Mouse (Mus musculus): ENCODE data around the gene Map2k7. TPM values are rescaled to one million over a fixed set of nuclear protein-coding genes. Genes with fewer than 3 reads are reported as not detected.

Gene Map2k7
- total RNA-seq (2021), result 100 to 1,000 TPM in 1 of 2 experiments, 10 to 100 TPM in 1; 91.3 to 116 TPM

DNA sequence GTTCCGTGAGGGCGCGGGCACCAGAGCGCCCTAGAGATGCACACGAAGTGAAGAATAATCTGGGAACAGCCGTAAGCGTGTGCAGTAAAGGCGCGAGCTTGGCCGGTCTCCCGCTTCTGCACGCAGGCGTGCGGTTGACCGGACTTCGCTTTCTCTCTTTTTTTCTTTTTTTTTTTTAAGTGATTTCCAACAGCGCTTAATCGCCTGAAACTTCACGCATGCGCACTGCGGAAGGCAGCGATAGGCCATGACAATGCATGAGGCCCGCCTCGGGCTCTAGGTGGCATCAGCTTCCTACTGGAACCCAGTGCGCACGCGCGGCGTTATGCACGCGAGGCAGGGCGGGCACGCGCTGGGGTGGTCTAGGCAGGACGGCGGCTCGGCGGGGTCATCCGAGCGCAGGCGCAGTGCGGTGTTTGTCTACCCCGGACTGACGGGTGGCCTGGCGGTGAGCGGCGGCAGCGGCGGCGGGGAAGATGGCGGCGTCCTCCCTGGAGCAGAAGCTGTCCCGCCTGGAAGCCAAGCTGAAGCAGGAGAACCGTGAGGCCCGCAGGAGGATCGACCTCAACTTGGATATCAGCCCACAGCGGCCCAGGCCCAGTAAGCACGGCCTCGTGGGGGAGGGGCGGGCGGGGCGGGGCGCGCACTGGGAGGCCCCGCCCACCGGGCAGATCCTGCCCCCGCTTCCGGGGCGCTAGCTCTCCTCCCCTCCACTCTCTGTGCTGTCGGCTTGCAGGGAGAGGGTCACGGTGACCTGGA lies at the start of gene Map2k7, which contains the start of gene Gm49320:
Gene Map2k7, plus strand, starts transcription at position 307 of the 759 bp plus-strand sequence.
Gene Gm49320, plus strand, starts transcription at position 432 of the 759 bp plus-strand sequence.
- peak; percentile 100 for DNase-seq

DNA sequence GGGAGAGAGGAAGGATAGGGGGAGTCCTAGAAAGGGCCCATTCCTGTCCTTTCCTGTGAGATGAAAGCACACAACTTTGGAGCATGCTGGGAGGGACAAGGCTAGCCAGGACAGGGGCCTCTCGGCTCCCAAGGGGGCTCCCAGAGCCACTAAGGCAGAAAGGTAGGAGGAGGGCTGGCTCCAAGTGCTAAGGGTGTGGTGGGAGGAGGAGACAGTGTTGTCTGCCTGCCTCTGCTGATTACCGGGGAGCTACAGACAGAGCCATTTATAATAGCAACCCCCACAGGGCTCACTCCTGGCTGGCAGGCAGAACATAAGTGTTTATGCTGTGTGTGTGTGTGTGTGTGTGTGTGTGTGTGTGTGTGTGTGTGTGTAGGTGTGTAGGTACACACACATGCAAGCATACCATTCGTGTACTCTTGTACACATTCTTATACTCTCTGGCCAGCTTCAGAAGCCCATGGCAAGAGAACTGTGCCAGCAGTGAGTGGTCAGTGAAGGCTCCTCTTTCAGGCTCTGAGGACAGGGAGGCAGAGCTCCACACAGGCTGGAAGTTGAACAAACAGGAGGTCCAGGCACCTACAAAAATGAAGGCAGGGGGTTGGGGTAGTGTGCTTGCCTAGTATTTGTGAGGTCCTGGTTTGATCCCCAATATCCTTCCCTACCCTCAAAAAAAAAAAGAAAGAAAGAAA lies 49.4 kb upstream of the Map2k7 start:
- no peak for DNase-seq

DNA sequence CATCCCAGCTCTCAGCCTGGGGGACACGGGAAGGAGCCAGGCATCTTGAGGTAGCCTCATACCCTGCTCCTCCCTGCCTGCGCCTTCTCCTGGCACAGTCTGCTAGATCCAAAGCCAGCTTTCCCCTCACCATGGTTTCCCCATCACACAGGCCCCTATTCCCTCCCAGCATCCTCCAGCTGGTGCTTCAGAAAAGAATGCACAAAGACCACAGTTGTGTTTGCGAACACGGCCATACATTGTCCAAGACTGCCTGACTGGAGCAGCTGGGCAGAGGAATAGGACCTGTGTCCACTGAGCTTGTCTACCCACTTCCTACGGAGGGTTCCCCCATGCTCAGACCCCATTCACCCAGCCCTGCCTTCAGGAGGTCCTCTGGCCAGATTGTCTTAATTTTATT lies 46.2 kb upstream of the Map2k7 start:
- DNase-seq, result peak in 1 of 2 experiments; percentile 57

DNA sequence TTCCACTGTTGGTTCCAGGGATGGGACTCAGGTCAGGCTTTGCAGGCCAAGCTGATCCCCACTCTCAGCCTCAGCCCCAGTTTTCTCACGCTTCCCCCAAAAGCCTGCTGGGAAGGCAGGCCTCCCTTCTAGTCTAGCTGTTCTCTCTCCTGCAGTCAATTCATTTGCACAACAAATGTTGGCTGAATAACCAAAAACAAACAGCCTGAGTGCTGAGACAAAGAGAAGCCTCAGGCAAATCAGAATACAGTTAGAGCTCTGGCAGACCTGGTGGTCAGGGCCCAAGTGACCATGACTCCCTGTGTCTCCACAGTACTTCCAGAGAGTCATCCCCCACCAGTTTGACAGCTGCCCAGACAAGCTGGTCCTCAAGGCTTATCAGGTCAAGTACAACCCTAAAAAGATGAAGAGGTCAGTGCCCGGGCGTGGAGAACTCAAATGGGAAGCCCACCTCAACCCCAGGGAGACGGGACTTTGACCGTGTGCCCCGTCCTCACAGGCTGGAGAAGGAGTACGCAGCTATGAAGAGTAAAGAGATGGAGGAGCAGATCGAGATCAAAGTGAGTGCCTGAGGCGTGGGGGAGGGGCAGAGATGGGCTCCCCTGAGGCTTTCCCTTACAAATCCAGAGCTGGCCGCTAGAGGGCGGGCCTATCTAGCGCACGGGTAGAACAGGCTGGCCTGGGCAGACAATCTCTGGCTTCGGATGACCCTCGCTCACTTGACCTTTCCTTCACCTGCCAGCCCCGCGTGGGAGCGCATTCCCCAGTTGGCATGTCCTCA lies 45.5 kb upstream of the Map2k7 start:
- DNase-seq, result peak; percentile 86

GRCm38 (mm10) chr8:4193588-4193894 lies 45.0 kb upstream of the Map2k7 start:
- DNase-seq, result no peak

- no peak for DNase-seq
Measured at GRCm38 (mm10) chr8:4201321-4201720, 37.2 kb upstream of the Map2k7 start.

DNA sequence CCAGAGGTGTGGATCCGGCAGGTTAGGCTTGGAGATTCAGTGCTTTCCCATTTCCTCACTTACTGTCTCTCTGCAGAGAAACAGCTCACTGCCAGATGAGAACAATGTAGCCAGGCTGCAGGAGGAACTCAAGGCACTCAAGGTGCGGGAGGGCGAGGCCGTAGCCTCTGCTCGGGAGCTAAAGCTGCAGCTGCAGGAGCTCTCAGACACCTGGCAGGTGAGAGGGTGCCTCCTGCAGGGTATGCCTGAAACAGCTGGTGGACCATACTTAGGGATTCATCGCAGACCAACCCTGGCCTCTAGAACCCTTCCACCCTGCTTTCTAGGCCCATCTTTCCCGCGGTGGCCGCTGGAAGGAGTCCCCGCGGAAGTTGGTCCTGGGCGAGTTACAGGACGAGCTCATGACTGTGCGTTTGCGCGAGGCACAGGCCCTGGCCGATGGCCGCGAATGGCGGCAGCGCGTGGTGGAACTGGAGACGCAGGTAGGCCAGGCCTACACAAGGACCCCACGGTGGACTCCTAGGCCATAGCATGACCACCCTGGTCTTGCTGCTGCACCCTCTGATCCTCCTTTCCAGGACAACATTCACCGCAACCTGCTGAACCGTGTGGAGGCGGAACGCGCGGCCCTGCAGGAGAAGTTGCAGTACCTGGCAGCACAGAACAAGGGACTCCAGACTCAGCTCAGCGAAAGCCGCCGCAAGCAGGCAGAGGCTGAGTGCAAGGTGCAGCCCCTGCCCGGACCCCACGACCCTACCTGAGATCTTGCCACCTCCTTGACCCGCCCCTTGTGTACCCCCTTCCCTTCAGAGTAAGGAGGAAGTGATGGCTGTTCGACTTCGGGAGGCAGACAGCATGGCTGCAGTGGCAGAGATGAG lies 33.1 kb upstream of the Map2k7 start:
- DNase-seq, result no peak

DNA sequence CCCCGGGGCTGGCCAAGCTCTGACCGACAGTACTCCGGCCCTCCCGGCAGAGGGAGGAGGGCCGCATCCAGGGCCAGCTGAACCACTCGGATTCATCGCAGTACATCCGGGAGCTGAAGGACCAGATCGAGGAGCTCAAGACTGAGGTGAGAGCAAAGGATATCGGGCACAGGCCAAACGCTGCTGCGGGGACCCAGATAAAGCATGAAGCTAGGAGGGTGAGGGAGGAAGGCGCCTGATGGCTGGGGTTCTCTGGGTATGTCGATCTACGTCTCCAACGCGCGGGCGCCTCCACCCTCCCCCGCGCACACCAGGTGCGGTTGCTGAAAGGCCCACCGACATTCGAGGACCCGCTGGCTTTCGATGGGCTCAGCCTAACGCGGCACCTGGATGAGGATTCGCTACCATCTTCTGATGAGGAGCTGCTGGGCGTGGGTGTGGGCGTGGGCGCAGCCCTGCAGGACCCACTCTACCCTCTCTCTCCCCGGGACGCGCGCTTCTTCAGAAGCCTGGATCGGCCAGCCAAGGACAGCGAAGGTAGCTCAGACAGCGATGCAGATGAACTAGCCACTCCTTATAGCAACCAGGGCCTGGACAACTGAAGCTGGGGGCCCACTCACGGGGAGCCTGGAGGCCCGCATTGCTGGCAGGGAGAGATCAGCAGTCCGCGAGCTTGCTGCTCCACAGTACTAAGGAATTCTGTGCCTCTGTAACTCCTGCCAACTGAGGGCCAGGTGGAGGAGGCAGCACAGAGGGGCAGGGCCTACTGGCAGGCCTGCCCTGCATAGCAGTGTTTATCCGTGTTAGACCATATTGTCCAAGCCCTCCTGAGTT lies 32.1 kb upstream of the Map2k7 start:
- DNase-seq, result peak in 1 of 2 experiments; percentile 29

GRCm38 (mm10) chr8:4207016-4207350 lies 31.6 kb upstream of the Map2k7 start:
- no peak for DNase-seq

- DNase-seq, result no peak
Measured at GRCm38 (mm10) chr8:4211097-4211496, 27.4 kb upstream of the Map2k7 start.

GRCm38 (mm10) chr8:4212809-4213209 lies 25.7 kb upstream of the Map2k7 start:
- DNase-seq, result no peak

DNA sequence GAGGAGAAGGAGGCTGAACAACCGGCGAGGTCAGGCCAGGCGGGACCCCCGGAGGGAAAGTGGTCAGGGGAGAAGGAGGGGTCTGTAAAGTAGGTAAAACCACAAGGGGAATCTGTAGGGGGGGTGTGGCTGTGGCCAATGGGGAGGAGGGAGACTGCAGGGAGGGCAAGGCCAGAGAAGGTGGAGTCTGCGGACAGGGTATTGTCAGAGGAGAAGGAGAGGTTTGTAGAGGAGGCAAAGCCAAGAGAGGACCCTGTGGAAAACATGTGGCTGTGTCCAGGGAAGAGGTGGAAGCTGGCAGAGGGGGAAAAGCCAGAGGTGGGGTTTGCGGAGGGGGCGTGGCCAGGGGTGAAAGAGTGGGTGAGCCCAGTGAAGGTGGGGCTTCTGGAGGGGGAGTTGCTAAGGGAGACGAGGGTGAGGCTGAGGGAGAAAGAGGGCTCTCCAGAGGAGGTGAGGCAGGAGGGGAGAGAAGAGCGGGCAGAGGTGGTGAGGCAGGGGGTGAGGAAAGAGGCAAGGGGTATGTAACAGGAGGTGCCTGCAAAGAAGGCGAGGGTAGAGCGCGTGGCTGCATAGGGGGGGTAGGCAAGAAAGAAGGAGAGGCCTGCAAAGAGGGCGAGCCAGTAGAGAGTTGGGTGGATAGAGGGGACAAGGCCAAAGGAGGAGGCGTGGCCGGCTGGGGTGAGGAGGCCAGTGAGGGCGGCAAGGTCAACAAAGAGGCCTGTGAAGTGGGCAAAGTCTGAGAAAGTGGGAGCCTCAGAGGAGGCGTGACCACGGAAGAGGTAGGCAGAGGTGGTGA lies 25.1 kb upstream of the Map2k7 start:
- peak in 1 of 2 experiments; percentile 40 for DNase-seq

DNA sequence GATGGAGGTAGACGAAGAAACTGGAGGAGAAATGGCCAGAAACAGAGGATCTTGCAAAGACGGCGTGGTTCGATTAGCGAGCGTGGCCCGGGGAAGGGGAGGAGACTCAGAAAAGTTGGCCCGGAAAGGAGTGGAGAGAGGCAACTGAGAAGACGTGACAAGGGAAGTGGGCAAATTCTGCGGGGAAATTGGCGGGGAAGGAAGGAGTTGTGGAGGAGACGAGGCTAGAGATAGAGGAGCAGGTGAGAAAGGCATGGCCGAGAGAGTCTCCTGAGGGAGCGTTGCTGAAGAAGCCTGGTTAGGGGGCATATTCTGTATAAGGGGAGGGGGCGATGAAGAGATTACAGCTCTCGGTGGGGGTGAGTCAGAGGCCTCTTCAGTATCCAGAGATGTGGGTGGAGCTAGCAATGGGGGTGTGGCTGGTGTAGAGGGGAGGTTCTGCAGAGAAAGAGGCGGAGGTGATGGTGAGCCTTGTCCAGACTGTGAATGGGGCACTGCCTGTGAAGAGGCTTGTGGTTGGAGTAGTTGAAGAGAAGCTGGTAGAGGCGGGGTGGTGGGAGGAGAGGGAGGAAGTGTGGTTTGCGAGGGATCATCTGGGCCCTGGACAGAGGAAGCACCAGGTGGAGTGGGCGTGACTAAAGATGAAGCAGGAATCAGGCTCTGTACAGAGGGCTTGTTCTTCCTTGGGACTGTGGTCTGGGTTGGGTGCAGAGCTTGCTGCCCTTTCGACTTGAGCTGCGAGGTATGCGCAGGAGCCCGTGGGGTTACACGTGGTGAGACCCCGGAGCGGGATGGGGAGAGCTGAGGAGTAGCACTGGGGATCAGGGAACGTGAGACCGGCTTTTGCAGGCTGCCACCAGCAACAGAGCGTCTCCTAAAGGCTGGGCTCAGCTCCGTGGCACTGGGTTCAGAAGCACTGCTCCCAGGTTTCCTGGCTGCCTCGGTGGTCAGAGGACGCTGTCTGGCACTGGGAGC lies 24.2 kb upstream of the Map2k7 start:
- DNase-seq, result no peak

- DNase-seq, result no peak
Measured at GRCm38 (mm10) chr8:4216296-4216695, 22.2 kb upstream of the Map2k7 start.

DNA sequence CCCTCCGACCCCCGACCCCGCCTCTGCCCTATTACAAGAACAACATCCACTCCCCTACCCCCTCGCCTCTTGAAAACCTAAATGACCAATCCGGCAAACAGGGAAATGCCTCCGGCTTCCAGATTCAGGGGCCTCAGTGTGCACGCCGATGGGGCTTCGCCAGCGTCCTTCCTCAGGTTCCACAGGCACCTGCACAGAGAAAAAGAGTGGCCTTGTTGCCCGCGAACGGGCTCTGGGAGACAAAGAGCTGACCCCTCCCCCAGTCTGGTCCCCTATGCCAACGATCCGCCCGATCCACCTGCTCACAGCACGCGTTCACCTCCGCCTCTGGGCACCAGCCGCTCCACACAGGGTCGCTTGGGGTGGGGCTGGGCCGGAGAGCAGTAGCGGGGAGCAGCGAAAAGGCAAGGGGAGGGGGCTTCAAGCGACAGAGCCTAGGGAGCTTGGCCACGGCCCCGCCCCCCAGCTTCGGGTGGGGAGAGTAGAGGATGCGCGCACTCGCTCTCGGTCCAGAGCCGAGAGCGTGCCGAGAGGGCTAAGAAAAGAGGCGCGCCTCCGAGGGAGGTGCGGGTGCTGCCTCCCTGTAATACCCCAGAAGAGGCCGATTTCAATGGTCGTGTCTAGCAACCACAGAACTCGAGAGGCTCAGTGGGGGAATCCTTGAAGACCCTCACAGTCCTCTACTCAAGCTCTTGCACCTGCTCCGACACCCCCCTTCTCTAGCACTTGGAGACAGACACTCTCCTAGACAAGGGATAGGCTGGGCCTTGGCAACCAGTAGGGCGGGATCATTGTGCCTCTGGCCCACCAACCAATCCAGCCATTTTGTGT lies 21.5 kb upstream of the Map2k7 start, which contains the start of gene Prr36:
Gene Prr36, minus strand, starts transcription at position 669 of the 831 bp plus-strand sequence.
- DNase-seq, result peak; percentile 60 to 70

GRCm38 (mm10) chr8:4219617-4220016 lies 18.9 kb upstream of the Map2k7 start:
- DNase-seq, result no peak

DNA sequence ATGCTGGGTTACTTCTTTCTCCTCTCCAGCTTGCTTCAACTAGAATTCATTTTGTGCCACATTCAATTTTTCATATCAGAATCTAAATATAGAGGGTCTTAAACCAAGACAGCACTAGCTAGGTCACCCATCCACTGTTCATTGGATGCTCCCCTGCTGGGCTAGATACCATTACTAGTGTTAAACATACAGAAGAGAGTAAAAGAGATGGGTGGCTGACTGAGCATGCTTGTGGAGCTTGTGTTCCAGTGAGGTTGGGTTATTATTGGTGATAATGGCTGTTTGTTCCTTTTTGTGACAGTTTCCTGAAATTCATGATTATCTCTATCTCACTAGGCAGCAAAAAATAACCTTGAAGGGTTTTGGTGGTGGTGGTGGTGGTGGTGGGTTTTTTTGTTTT lies 16.5 kb upstream of the Map2k7 start:
- no peak for DNase-seq

GRCm38 (mm10) chr8:4226323-4226722 lies 12.2 kb upstream of the Map2k7 start:
- no peak for DNase-seq

Data from layer of hippocampus, postnatal 36 days (tissue).